Mouse (Mus musculus) midbrain, embryonic 16.5 days (tissue): ENCODE measurements around the gene Gm27029. TPM values are rescaled to one million over a fixed set of nuclear protein-coding genes. Genes with fewer than 3 reads are reported as not detected.
"Not testable (repeated sequence)": the region's sequence is repeated elsewhere in the genome, so short reads cannot be mapped to it uniquely, and the experiment has no call there.

Source experiments
- ATAC-seq: fragments of 200-750 bp; cut with Nextera tagmentation; 2 replicates; pipeline ENCODE4 v1.8.0; 2017; ENCODE audit warnings: moderate TSS enrichment
- H3K27ac ChIP-seq: fragments of 300-500 bp; sonication (generic); 2 replicates; pipeline ENCODE4 v1.5.1; 2014; ENCODE audit warnings: mild to moderate bottlenecking, low read length, mixed read lengths
- H3K27me3 ChIP-seq: fragments of 300-500 bp; sonication (generic); 2 replicates; pipeline ENCODE4 v1.6.1; 2014; ENCODE audit warnings: low read depth, low read length, mixed read lengths; ENCODE audit not compliant: control insufficient read depth, insufficient read depth
- H3K36me3 ChIP-seq: fragments of 300-500 bp; sonication (generic); 2 replicates; pipeline ENCODE4 v1.6.1; 2014; ENCODE audit warnings: mild to moderate bottlenecking, low read length, moderate library complexity, mixed read lengths; ENCODE audit not compliant: control insufficient read depth, insufficient read depth
- H3K4me1 ChIP-seq: fragments of 300-500 bp; sonication (generic); 2 replicates; pipeline ENCODE4 v1.6.1; 2014; ENCODE audit warnings: mild to moderate bottlenecking, low read length, mixed read lengths; ENCODE audit not compliant: control insufficient read depth, insufficient read depth
- H3K4me2 ChIP-seq: fragments of 300-500 bp; sonication (generic); 2 replicates; pipeline ENCODE4 v1.6.1; 2014; ENCODE audit warnings: mild to moderate bottlenecking, low read length, mixed read lengths
- H3K4me3 ChIP-seq: fragments of 300-500 bp; sonication (generic); 2 replicates; pipeline ENCODE4 v1.5.1; 2014; ENCODE audit warnings: low read depth, mild to moderate bottlenecking, low read length, moderate library complexity, mixed read lengths
- H3K9ac ChIP-seq: fragments of 300-500 bp; sonication (generic); 2 replicates; pipeline ENCODE4 v1.6.1; 2014; ENCODE audit warnings: low read depth, low read length, mixed read lengths
- H3K9me3 ChIP-seq: fragments of 300-500 bp; sonication (generic); replicated peaks from 2 replicates; pipeline ENCODE4 v1.6.1; 2014; ENCODE audit warnings: mild to moderate bottlenecking, low read length, mixed read lengths; ENCODE audit not compliant: control insufficient read depth, poor library complexity, severe bottlenecking
- WGBS: fragments of 180-500 bp; shearing (Covaris S2); extraction: QIAGEN DNeasy Blood & Tissue Kit; methylation state at CpG from one replicate; pipeline ENCODE4 v1.1.7; 2014; 5-methylcytosine and 5-hydroxymethylcytosine counted together
- polyA plus RNA-seq: library from polyadenylated mRNA; unstranded; fragments of >200 nt; fragmentation: Nextera tagmentation; extraction: Ambion mirVana; gene quantifications from 2 replicates; pipeline ENCODE4 v1.2.1, GENCODE M21; 2015

The Gm27029 gene
- polyA plus RNA-seq, 1 experiment from 2014 or later, result 7.0 TPM

- H3K4me1 ChIP-seq, H3K27ac ChIP-seq, ATAC-seq, H3K4me3 ChIP-seq, H3K9me3 ChIP-seq, H3K4me2 ChIP-seq, H3K9ac ChIP-seq, H3K27me3 ChIP-seq: not testable (repeated sequence)
- peaks cover 23% of the 10 kb centered on the region for H3K36me3 ChIP-seq
- WGBS, result 74% methylated on average over 3 of the region's 3 CpGs
These were observed 13.4 kb upstream of the Gm27029 start for GRCm38 (mm10) chr11:101438006-101438405.

- H3K9me3 ChIP-seq, result no peaks in the 10 kb centered on the region
- H3K36me3 ChIP-seq, result peaks cover 27% of the 10 kb centered on the region
- H3K9ac ChIP-seq, result no peak overlapping the region
- no peak overlapping the region for H3K27ac ChIP-seq
- H3K27me3 ChIP-seq, result no peaks in the 10 kb centered on the region
- 30% methylated on average over 4 of the region's 4 CpGs for WGBS
- ATAC-seq, result no peak
- no peak overlapping the region for H3K4me2 ChIP-seq
- H3K4me3 ChIP-seq, result no peak overlapping the region
- H3K4me1 ChIP-seq, result no peaks in the 10 kb centered on the region
These were observed 12.3 kb upstream of the Gm27029 start for GRCm38 (mm10) chr11:101436916-101437315.

- Histone ChIP-seq H3K4me3 (no peak overlapping the region), H3K9me3 (no peaks in the 10 kb centered on the region), H3K4me2 (no peak overlapping the region), H3K27ac (no peak overlapping the region), H3K9ac (no peak overlapping the region), H3K27me3 (no peaks in the 10 kb centered on the region), H3K36me3 (peaks cover 33% of the 10 kb centered on the region), H3K4me1 (no peaks in the 10 kb centered on the region)
- 83% methylated on average over 4 of the region's 4 CpGs for WGBS
- no peak for ATAC-seq
These were observed 11.2 kb upstream of the Gm27029 start for GRCm38 (mm10) chr11:101435831-101436230.

- ATAC-seq, result no peak
- Histone ChIP-seq H3K4me1 (no peaks in the 10 kb centered on the region), H3K27ac (no peak overlapping the region), H3K27me3 (no peaks in the 10 kb centered on the region), H3K4me2 (no peak overlapping the region), H3K9ac (no peak overlapping the region), H3K36me3 (peaks cover 48% of the 10 kb centered on the region), H3K9me3 (no peaks in the 10 kb centered on the region), H3K4me3 (no peak overlapping the region)
- 92% methylated on average over 13 of the region's 13 CpGs for WGBS
These were observed 8.8 kb upstream of the Gm27029 start for GRCm38 (mm10) chr11:101433396-101433795.

GRCm38 (mm10) chr11:101431327-101431726 is 6.7 kb upstream of the Gm27029 start:
- Histone ChIP-seq H3K27ac (no peak overlapping the region), H3K9me3 (no peaks in the 10 kb centered on the region), H3K27me3 (no peaks in the 10 kb centered on the region), H3K4me1 (peaks cover 11% of the 10 kb centered on the region), H3K4me2 (no peak overlapping the region), H3K36me3 (peaks cover 48% of the 10 kb centered on the region), H3K9ac (no peak overlapping the region), H3K4me3 (no peak overlapping the region)
- no peak for ATAC-seq
- WGBS, result 91% methylated on average over 9 of the region's 9 CpGs

- Histone ChIP-seq H3K27ac (no peak overlapping the region), H3K27me3 (no peaks in the 10 kb centered on the region), H3K9me3 (no peaks in the 10 kb centered on the region), H3K9ac (peak overlapping the region; percentile 82), H3K4me1 (peaks cover 27% of the 10 kb centered on the region), H3K4me3 (peak overlapping the region; percentile 77), H3K36me3 (peaks cover 18% of the 10 kb centered on the region), H3K4me2 (peak overlapping the region; percentile 90)
- ATAC-seq, result no peak
- WGBS, result 61% methylated on average over 8 of the region's 8 CpGs
These were observed 1.6 kb upstream of the Gm27029 start for GRCm38 (mm10) chr11:101426165-101426564.

- WGBS, result 0% methylated on average over 78 of the region's 81 CpGs
- ATAC-seq, result peak; percentile 94
These were observed 573 bp upstream of the Gm27029 start, which contains the start of the genes Rundc1 and Ptges3l for GRCm38 (mm10) chr11:101424925-101425813. Gene Rundc1, plus strand, starts transcription at chr11:101425085. Gene Ptges3l, minus strand, starts transcription at chr11:101425333.

GRCm38 (mm10) chr11:101420148-101420547 is 4.4 kb downstream of the Gm27029 start:
- WGBS, result 90% methylated on average over 5 of the region's 5 CpGs
- no peak overlapping the region for H3K27ac ChIP-seq
- no peak overlapping the region for H3K4me2 ChIP-seq
- H3K9me3 ChIP-seq, result no peaks in the 10 kb centered on the region
- H3K4me3 ChIP-seq, result no peak overlapping the region
- H3K9ac ChIP-seq, result no peak overlapping the region
- peaks cover 16% of the 10 kb centered on the region for H3K4me1 ChIP-seq
- no peak for ATAC-seq
- H3K27me3 ChIP-seq, result no peaks in the 10 kb centered on the region
- no peaks in the 10 kb centered on the region for H3K36me3 ChIP-seq

More at GRCm38 (mm10) chr11:101424925-101425813, 573 bp upstream of the Gm27029 start, which contains the start of the genes Rundc1 and Ptges3l:
- no peaks in the 10 kb centered on the region for H3K27me3 ChIP-seq
- H3K4me1 ChIP-seq, result peaks cover 27% of the 10 kb centered on the region
- peak within 1 kb of the TSS; percentile 82 for H3K9ac ChIP-seq
- peaks cover 9% of the 10 kb centered on the region for H3K36me3 ChIP-seq
- peak within 1 kb of the TSS; percentile 77 for H3K4me3 ChIP-seq
- no peaks in the 10 kb centered on the region for H3K9me3 ChIP-seq
- H3K27ac ChIP-seq, result peak within 1 kb of the TSS; percentile 90
- H3K4me2 ChIP-seq, result peak within 1 kb of the TSS; percentile 90

- Histone ChIP-seq H3K36me3 (no peaks in the 10 kb centered on the region), H3K27me3 (no peaks in the 10 kb centered on the region), H3K9ac (no peak overlapping the region), H3K4me1 (peaks cover 16% of the 10 kb centered on the region), H3K4me3 (no peak overlapping the region), H3K4me2 (no peak overlapping the region), H3K9me3 (no peaks in the 10 kb centered on the region), H3K27ac (no peak overlapping the region)
- 22% methylated on average over 3 of the region's 3 CpGs for WGBS
- no peak for ATAC-seq
These were observed 5.0 kb downstream of the Gm27029 start for GRCm38 (mm10) chr11:101419610-101420009.
